In genomic region chr8:83971661-83972060, GRCm38 (mm10) we compare ENCODE assay signal across 8 mouse cellular contexts. TPM values are rescaled to one million over a fixed set of nuclear protein-coding genes. Genes with fewer than 3 reads are reported as not detected.
A peak's percentile ranks its signal among the peaks of the same experiment; 100 is the strongest.
DNase-seq lines count a peak whose midpoint lies in the region; ATAC-seq and TF ChIP-seq lines count a peak whose summit lies in the region.

No protein-coding gene starts in this region.

- TF ChIP-seq CTCF in kidney, postnatal 0 days (IDR thresholded peaks at IDR 0.05; ENCODE audit: low read depth): no peak
- TF ChIP-seq CTCF in intestine, postnatal 0 days (IDR thresholded peaks at IDR 0.05; ENCODE audit: low read depth): no peak

- H3K4me2 ChIP-seq in kidney, postnatal 0 days (ENCODE audit: low read length): peak overlapping the region; percentile 94; the same call in 1 of the 2 replicates
- peak overlapping the region; percentile 82 for H3K4me2 ChIP-seq in embryonic facial prominence, embryonic 15.5 days (replicated peaks)
- H3K4me2 ChIP-seq in intestine, postnatal 0 days (replicated peaks; ENCODE audit: low read depth): peak overlapping the region; percentile 96
- peak overlapping the region; percentile 81 for H3K4me2 ChIP-seq in neural tube, embryonic 13.5 days

- no peaks in the 10 kb centered on the region for H3K9me3 ChIP-seq in kidney, postnatal 0 days (replicated peaks; ENCODE audit: low read length)
- no peaks in the 10 kb centered on the region for H3K9me3 ChIP-seq in embryonic facial prominence, embryonic 15.5 days (replicated peaks)
- no peaks in the 10 kb centered on the region for H3K9me3 ChIP-seq in intestine, postnatal 0 days (ENCODE audit: control insufficient read depth)
- H3K9me3 ChIP-seq in neural tube, embryonic 13.5 days: no peaks in the 10 kb centered on the region

- peaks cover 4% of the 10 kb centered on the region; the same call in 1 of the 2 replicates for H3K36me3 ChIP-seq in kidney, postnatal 0 days (ENCODE audit: insufficient read depth, low read length)
- peaks cover 25% of the 10 kb centered on the region for H3K36me3 ChIP-seq in embryonic facial prominence, embryonic 15.5 days
- peaks cover 11% of the 10 kb centered on the region; the same call in 1 of the 2 replicates for H3K36me3 ChIP-seq in intestine, postnatal 0 days (ENCODE audit: control insufficient read depth, insufficient read depth)
- peaks cover 7% of the 10 kb centered on the region; the same call in 1 of the 2 replicates for H3K36me3 ChIP-seq in neural tube, embryonic 13.5 days

- H3K27me3 ChIP-seq in kidney, postnatal 0 days (ENCODE audit: insufficient read depth, low read length): no peaks in the 10 kb centered on the region
- H3K27me3 ChIP-seq in embryonic facial prominence, embryonic 15.5 days: no peaks in the 10 kb centered on the region
- no peaks in the 10 kb centered on the region for H3K27me3 ChIP-seq in intestine, postnatal 0 days (replicated peaks; ENCODE audit: control insufficient read depth, insufficient read depth, low read length)
- no peaks in the 10 kb centered on the region for H3K27me3 ChIP-seq in neural tube, embryonic 13.5 days

- no peak for ATAC-seq in kidney, postnatal 0 days (replicated peaks; ENCODE audit: low FRiP score, low read depth)
- ATAC-seq in embryonic facial prominence, embryonic 15.5 days (ENCODE audit: insufficient number of reproducible peaks, low FRiP score, low TSS enrichment, low read depth): no peak
- no peak for ATAC-seq in intestine, postnatal 0 days
- ATAC-seq in neural tube, embryonic 13.5 days (ENCODE audit: low read depth): no peak

- H3K9ac ChIP-seq in kidney, postnatal 0 days (ENCODE audit: low read depth, low read length): peak overlapping the region; percentile 70; the same call in 1 of the 2 replicates
- H3K9ac ChIP-seq in embryonic facial prominence, embryonic 15.5 days: no peak overlapping the region
- peak overlapping the region; percentile 63; the same call in 1 of the 2 replicates for H3K9ac ChIP-seq in intestine, postnatal 0 days (ENCODE audit: low read depth, low read length)
- H3K9ac ChIP-seq in neural tube, embryonic 13.5 days: peak overlapping the region; percentile 93

- 0 out of 2 replicates have a peak overlapping the region, but pooled peaks have one; percentile 37 for H3K27ac ChIP-seq in kidney, postnatal 0 days
- H3K27ac ChIP-seq in embryonic facial prominence, embryonic 15.5 days (replicated peaks): no peak overlapping the region
- H3K27ac ChIP-seq in intestine, postnatal 0 days (ENCODE audit: low read depth, low read length): peak overlapping the region; percentile 88; the same call in 1 of the 2 replicates
- H3K27ac ChIP-seq in neural tube, embryonic 13.5 days (replicated peaks): peak overlapping the region; percentile 87

- no peak for DNase-seq in kidney, postnatal 0 days (ENCODE audit: low spot score)
- DNase-seq in kidney, adult 11 months: no peak
- no peak for DNase-seq in adrenal gland, postnatal 4 days (ENCODE audit: low spot score in 2 of 2)
- no peak for DNase-seq in frontal cortex, postnatal 25 days (ENCODE audit: low spot score in 2 of 2)
- no peak for DNase-seq in cerebellum, postnatal 4 days (ENCODE audit: low spot score in 2 of 2)

- 81% methylated on average over 6 of the region's 6 CpGs for WGBS in kidney, postnatal 0 days
- 76% methylated on average over 6 of the region's 6 CpGs for WGBS in embryonic facial prominence, embryonic 15.5 days
- 76% methylated on average over 6 of the region's 6 CpGs for WGBS in intestine, postnatal 0 days
- WGBS in neural tube, embryonic 13.5 days: 70% methylated on average over 6 of the region's 6 CpGs

- peak overlapping the region; percentile 79; the same call in 1 of the 2 replicates for H3K4me3 ChIP-seq in kidney, postnatal 0 days (replicated peaks; ENCODE audit: low read depth, low read length)
- peak overlapping the region; percentile 98 for H3K4me3 ChIP-seq in embryonic facial prominence, embryonic 15.5 days (replicated peaks)
- H3K4me3 ChIP-seq in intestine, postnatal 0 days (ENCODE audit: low read depth, low read length): peak overlapping the region; percentile 95
- peak overlapping the region; percentile 95 for H3K4me3 ChIP-seq in neural tube, embryonic 13.5 days

- H3K4me1 ChIP-seq in kidney, postnatal 0 days (replicated peaks; ENCODE audit: insufficient read depth, low read length): no peaks in the 10 kb centered on the region; the same call in 1 of the 2 replicates
- peaks cover 27% of the 10 kb centered on the region for H3K4me1 ChIP-seq in embryonic facial prominence, embryonic 15.5 days
- H3K4me1 ChIP-seq in intestine, postnatal 0 days (replicated peaks; ENCODE audit: control insufficient read depth, insufficient read depth, low read length): peaks cover 5% of the 10 kb centered on the region; the same call in 1 of the 2 replicates
- H3K4me1 ChIP-seq in neural tube, embryonic 13.5 days (replicated peaks): peaks cover 31% of the 10 kb centered on the region

RNA-seq across cellular contexts. Expression of gene Prkaca, which starts 1.1 kb away (rescaled TPM):
- 104 and 109 TPM in 2 replicates for polyA plus RNA-seq in kidney, postnatal 0 days (2015; fragmentation: Nextera tagmentation; extraction: Ambion mirVana)
- 199 and 217 TPM in 2 replicates for polyA plus RNA-seq in embryonic facial prominence, embryonic 15.5 days (2015; fragmentation: Nextera tagmentation; extraction: Ambion mirVana)
- 70.7 and 72.5 TPM in 2 replicates for polyA plus RNA-seq in intestine, postnatal 0 days (2015; fragmentation: Nextera tagmentation; extraction: Ambion mirVana)
- 203 and 207 TPM in 2 replicates for polyA plus RNA-seq in neural tube, embryonic 13.5 days (2015; fragmentation: Nextera tagmentation; extraction: Ambion mirVana)
- 100 to 1,000 TPM; 225 to 237 TPM for total RNA-seq in adrenal gland, postnatal 4 days (2021)

RNA-seq across cellular contexts. Expression of gene Asf1b, which starts 16.4 kb away (rescaled TPM):
- 23.0 and 27.8 TPM in 2 replicates for polyA plus RNA-seq in kidney, postnatal 0 days (2015; fragmentation: Nextera tagmentation; extraction: Ambion mirVana)
- polyA plus RNA-seq in embryonic facial prominence, embryonic 15.5 days (2015; fragmentation: Nextera tagmentation; extraction: Ambion mirVana): 56.8 and 57.2 TPM in 2 replicates
- polyA plus RNA-seq in intestine, postnatal 0 days (2015; fragmentation: Nextera tagmentation; extraction: Ambion mirVana): 13.8 and 16.0 TPM in 2 replicates
- 12.7 and 14.6 TPM in 2 replicates for polyA plus RNA-seq in neural tube, embryonic 13.5 days (2015; fragmentation: Nextera tagmentation; extraction: Ambion mirVana)
- total RNA-seq in adrenal gland, postnatal 4 days (2021): 10 to 100 TPM; 16.9 to 20.1 TPM

RNA-seq across cellular contexts. Expression of gene Gm10644, which starts 16.7 kb away (rescaled TPM):
- 0.46 and 0.47 TPM in 2 replicates for polyA plus RNA-seq in kidney, postnatal 0 days (2015; fragmentation: Nextera tagmentation; extraction: Ambion mirVana)
- polyA plus RNA-seq in embryonic facial prominence, embryonic 15.5 days (2015; fragmentation: Nextera tagmentation; extraction: Ambion mirVana): 0.45 and 0.60 TPM in 2 replicates
- 0.09 and 0.12 TPM in 2 replicates for polyA plus RNA-seq in intestine, postnatal 0 days (2015; fragmentation: Nextera tagmentation; extraction: Ambion mirVana)
- 0.62 and 0.77 TPM in 2 replicates for polyA plus RNA-seq in neural tube, embryonic 13.5 days (2015; fragmentation: Nextera tagmentation; extraction: Ambion mirVana)
- total RNA-seq in adrenal gland, postnatal 4 days (2021): under 1 TPM; 0.62 to 0.70 TPM

RNA-seq across cellular contexts. Expression of gene Samd1, which starts 25.8 kb away (rescaled TPM):
- polyA plus RNA-seq in kidney, postnatal 0 days (2015; fragmentation: Nextera tagmentation; extraction: Ambion mirVana): 6.7 and 7.2 TPM in 2 replicates
- polyA plus RNA-seq in embryonic facial prominence, embryonic 15.5 days (2015; fragmentation: Nextera tagmentation; extraction: Ambion mirVana): 10.3 and 13.2 TPM in 2 replicates
- 3.5 and 4.5 TPM in 2 replicates for polyA plus RNA-seq in intestine, postnatal 0 days (2015; fragmentation: Nextera tagmentation; extraction: Ambion mirVana)
- 8.0 and 8.3 TPM in 2 replicates for polyA plus RNA-seq in neural tube, embryonic 13.5 days (2015; fragmentation: Nextera tagmentation; extraction: Ambion mirVana)
- 10 to 100 TPM; 57.6 to 63.1 TPM for total RNA-seq in adrenal gland, postnatal 4 days (2021)

RNA-seq across cellular contexts. Expression of gene 1700067K01Rik, which starts 29.6 kb away (rescaled TPM):
- 1.1 and 1.7 TPM in 2 replicates for polyA plus RNA-seq in kidney, postnatal 0 days (2015; fragmentation: Nextera tagmentation; extraction: Ambion mirVana)
- polyA plus RNA-seq in embryonic facial prominence, embryonic 15.5 days (2015; fragmentation: Nextera tagmentation; extraction: Ambion mirVana): 1.2 and 1.8 TPM in 2 replicates
- 0.68 and 0.86 TPM in 2 replicates for polyA plus RNA-seq in intestine, postnatal 0 days (2015; fragmentation: Nextera tagmentation; extraction: Ambion mirVana)
- polyA plus RNA-seq in neural tube, embryonic 13.5 days (2015; fragmentation: Nextera tagmentation; extraction: Ambion mirVana): 0.62 and 0.87 TPM in 2 replicates
- total RNA-seq in adrenal gland, postnatal 4 days (2021): under 1 TPM; 0.62 to 0.76 TPM
